Mouse (Mus musculus): ENCODE data around the gene Pcif1. TPM values are rescaled to one million over a fixed set of nuclear protein-coding genes. Genes with fewer than 3 reads are reported as not detected.

The Pcif1 gene
- total and polyA plus RNA-seq, 3 experiments = 20.0 to 59.1 (median 33.6) TPM

- TF ChIP-seq UBTF (IDR thresholded peaks at IDR 0.05; ENCODE audit: low read depth, low read length) (no peak; the same call in 1 of the 2 replicates), ZKSCAN1 (IDR thresholded peaks at IDR 0.05; ENCODE audit: borderline replicate concordance, low read depth, low read length) (no peak), MAFK (IDR thresholded peaks at IDR 0.05; ENCODE audit: insufficient replicate concordance, low read length) (no peak), MEF2A (IDR thresholded peaks at IDR 0.05; ENCODE audit: borderline replicate concordance, low read depth, low read length) (no peak), POLR2AphosphoS2 (IDR thresholded peaks at IDR 0.05; ENCODE audit: low read depth, low read length) (no peak), JUN (IDR thresholded peaks at IDR 0.05; ENCODE audit: insufficient read depth, low read depth, low read length) (no peak), KAT2A (IDR thresholded peaks at IDR 0.05; ENCODE audit: insufficient replicate concordance, low read length) (no peak), TBP (conservative IDR thresholded peaks at IDR 0.05; ENCODE audit: low read depth, low read length) (peak; percentile 87), POLR2A (IDR thresholded peaks at IDR 0.05; ENCODE audit: low read depth, low read length) (peak; percentile 86), HCFC1 (IDR thresholded peaks at IDR 0.05; ENCODE audit: low read depth, low read length) (no peak; the same call in 1 of the 2 replicates), USF1 (IDR thresholded peaks at IDR 0.05; ENCODE audit: low read depth, low read length) (no peak), CHD1 (IDR thresholded peaks at IDR 0.05; ENCODE audit: low read depth, low read length) (no peak), NRF1 (IDR thresholded peaks at IDR 0.05; ENCODE audit: low read depth, low read length) (peak; percentile 90), SMC3 (IDR thresholded peaks at IDR 0.05; ENCODE audit: low read depth, low read length) (no peak), MAZ (IDR thresholded peaks at IDR 0.05; ENCODE audit: low read depth, low read length) (peak; percentile 92; the same call in 1 of the 2 replicates), ZMIZ1 (IDR thresholded peaks at IDR 0.05; ENCODE audit: low read depth, low read length) (peak; percentile 63; the same call in 1 of the 2 replicates), JUND (conservative IDR thresholded peaks at IDR 0.05; ENCODE audit: low read depth, low read length) (no peak), ZC3H11A (IDR thresholded peaks at IDR 0.05; ENCODE audit: low read depth, low read length) (no peak), MAX (IDR thresholded peaks at IDR 0.05; ENCODE audit: low read length) (0 out of 2 replicates have a peak, but pooled peaks have one; percentile 25), EP300 (IDR thresholded peaks at IDR 0.05; ENCODE audit: low read length) (no peak), ETS1 (conservative IDR thresholded peaks at IDR 0.05; ENCODE audit: low read depth, low read length) (no peak), RAD21 (IDR thresholded peaks at IDR 0.05; ENCODE audit: low read depth, low read length) (no peak), PAX5 (IDR thresholded peaks at IDR 0.05; ENCODE audit: low read length) (no peak), ZNF384 (IDR thresholded peaks at IDR 0.05; ENCODE audit: low read depth, low read length) (no peak), RCOR1 (conservative IDR thresholded peaks at IDR 0.05; ENCODE audit: low read depth, low read length) (no peak), CHD2 (IDR thresholded peaks at IDR 0.05; ENCODE audit: low read length) (peak; percentile 68), ELF1 (IDR thresholded peaks at IDR 0.05; ENCODE audit: low read depth, low read length) (peak; percentile 91), BHLHE40 (IDR thresholded peaks at IDR 0.05; ENCODE audit: low read depth, low read length) (no peak), IRF4 (IDR thresholded peaks at IDR 0.05; ENCODE audit: low read depth, low read length) (no peak; the same call in 1 of the 2 replicates), TCF12 (IDR thresholded peaks at IDR 0.05; ENCODE audit: low read depth, low read length) (0 out of 2 replicates have a peak, but pooled peaks have one; percentile 11), MYC (IDR thresholded peaks at IDR 0.05; ENCODE audit: low read depth, low read length) (no peak), CTCF (conservative IDR thresholded peaks at IDR 0.05 in 1 of 2, IDR thresholded peaks at IDR 0.05 in 1 of 2; ENCODE audit: low read depth in 2 of 2, low read length in 2 of 2) (no peak), NELFE (IDR thresholded peaks at IDR 0.05; ENCODE audit: low read depth, low read length) (peak; percentile 67), USF2 (conservative IDR thresholded peaks at IDR 0.05; ENCODE audit: low read depth, low read length) (no peak), SIN3A (IDR thresholded peaks at IDR 0.05; ENCODE audit: low read length) (no peak), MXI1 (IDR thresholded peaks at IDR 0.05; ENCODE audit: low read depth, low read length) (no peak), GABPA (IDR thresholded peaks at IDR 0.05; ENCODE audit: insufficient replicate concordance, low read depth, low read length) (no peak), E2F4 (IDR thresholded peaks at IDR 0.05; ENCODE audit: insufficient replicate concordance, low read depth, low read length) (no peak)
- Histone ChIP-seq H3K4me2 (ENCODE audit: insufficient read depth, low read depth, poor library complexity, severe bottlenecking) (peak overlapping the region; percentile 87), H3K9ac (ENCODE audit: insufficient read depth, low read depth) (peak overlapping the region; percentile 95), H3K36me3 (replicated peaks in 1 of 2; ENCODE audit: control insufficient read depth in 1 of 2, insufficient read depth in 1 of 2, low read length in 1 of 2) (peaks cover 14 to 23% of the 10 kb centered on the region in 2 experiments), H3K4me3 (replicated peaks in 1 of 3; ENCODE audit: low read depth in 2 of 3, low read length in 2 of 3, poor library complexity in 1 of 3) (peak overlapping the region; percentile 80 to 92 (median 88)), H3K27ac (ENCODE audit: insufficient read depth, low read depth) (peak overlapping the region; percentile 84), H3K9me3 (replicated peaks; ENCODE audit: low read length) (no peaks in the 10 kb centered on the region), H3K4me1 (ENCODE audit: control insufficient read depth in 1 of 2, insufficient read depth in 2 of 2) (peaks cover 4 to 33% of the 10 kb centered on the region in 2 experiments), H3K79me2 (replicated peaks; ENCODE audit: control insufficient read depth, extremely low read depth, insufficient read depth, poor library complexity, severe bottlenecking) (peaks cover 18% of the 10 kb centered on the region), H3K27me3 (replicated peaks) (no peaks in the 10 kb centered on the region)
- dilution Hi-C loops (cut with MboI; ENCODE audit: extremely low pct_ligation_motif_present, extremely low pct_unique_long_range_greater_than_20kb, low sequenced_read_pairs) = no loop called here
- in situ Hi-C loops (cut with MboI; ENCODE audit: low pct_ligation_motif_present, low pct_unique_long_range_greater_than_20kb, low sequenced_read_pairs) = loop anchor here (5.0 kb wide), 1 partner anchor 47 kb away; the partner anchor contains the start of genes Ctsa and Neurl2
- DNase-seq (ENCODE audit: extremely low read depth) = peak; percentile 95
These were observed 619 bp downstream of the Pcif1 start for GRCm38 (mm10) chr2:164879568-164880277.

Measured in CH12.LX (cell line).